Mouse (Mus musculus): Measurements from ENCODE around the gene Chpf. TPM values are rescaled to one million over a fixed set of nuclear protein-coding genes. Genes with fewer than 3 reads are reported as not detected.
A peak's percentile ranks its signal among the peaks of the same experiment; 100 is the strongest.

The Chpf gene
- total RNA-seq, 2 experiments from 2014 or later: 3.7 to 4.4 TPM

GRCm38 (mm10) chr1:75501905-75502304 is 22.8 kb upstream of the Chpf start:
- no peak for DNase-seq (ENCODE audit: low spot score)

GRCm38 (mm10) chr1:75499441-75499840 is 20.3 kb upstream of the Chpf start:
- no peak for DNase-seq (ENCODE audit: low spot score)

- DNase-seq (ENCODE audit: low spot score): no peak
These were observed 19.8 kb upstream of the Chpf start for GRCm38 (mm10) chr1:75498897-75499296.

DNA sequence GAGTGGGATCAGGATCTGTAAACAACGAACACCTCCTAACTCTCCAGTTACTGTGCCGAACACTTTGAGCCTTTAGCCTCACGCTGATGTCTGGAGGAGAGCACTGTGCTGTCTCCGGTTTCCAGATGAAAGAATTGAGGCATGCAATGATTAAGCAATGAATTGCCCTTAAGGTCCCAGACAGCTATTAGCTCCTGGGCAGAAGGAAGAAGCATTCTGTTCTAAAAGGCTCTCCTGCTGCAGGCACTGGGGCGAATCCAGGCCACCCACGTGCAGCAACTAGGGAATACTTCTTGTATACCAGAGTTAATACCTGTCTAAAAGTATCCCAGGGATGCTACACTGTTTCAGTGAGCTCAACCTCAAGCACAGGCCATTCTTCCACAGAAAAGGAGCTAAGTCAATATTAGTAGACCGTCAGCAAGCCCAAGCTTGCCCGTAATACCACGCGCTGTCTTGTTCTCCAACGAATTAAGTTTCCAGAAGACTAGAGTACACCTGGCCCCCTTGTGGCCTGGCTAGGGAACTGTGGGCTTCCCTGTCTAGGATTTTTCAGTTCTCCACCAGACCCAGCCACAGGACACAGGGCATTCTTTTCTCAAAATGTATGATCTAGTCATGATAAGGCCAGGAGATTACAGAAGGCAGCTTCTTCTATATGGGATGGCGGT is 15.9 kb upstream of the Chpf start:
- no peak for DNase-seq (ENCODE audit: low spot score)

DNA sequence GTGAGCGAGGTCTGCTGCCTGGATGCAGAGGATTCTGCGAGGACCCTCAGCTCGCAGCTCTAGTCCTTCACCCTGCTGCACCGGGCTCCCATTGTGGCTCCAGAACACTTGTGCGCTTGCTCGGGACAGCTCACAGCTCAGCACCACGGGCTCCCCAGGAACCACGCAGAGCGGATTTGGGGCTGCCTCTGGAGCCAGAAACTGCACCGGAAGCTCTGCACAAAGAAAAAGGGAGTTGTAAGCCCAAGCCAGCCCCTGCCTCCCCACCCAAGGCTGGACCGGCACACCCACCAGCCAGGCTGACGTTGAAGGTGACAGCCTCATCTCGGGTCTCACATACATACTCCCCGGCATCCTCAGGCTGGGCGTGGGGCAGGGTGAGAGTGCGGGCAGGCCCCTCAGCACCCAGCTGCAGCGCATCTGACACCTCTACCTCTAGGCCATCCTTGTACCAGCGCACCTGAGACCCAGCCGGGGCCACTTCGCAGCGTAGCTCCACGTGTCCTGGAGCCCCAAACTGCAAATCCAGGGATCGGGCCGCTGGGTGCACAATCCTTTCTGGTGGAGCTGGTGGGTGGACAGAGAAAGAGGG is 13.6 kb upstream of the Chpf start:
- no peak for DNase-seq (ENCODE audit: low spot score)

DNA sequence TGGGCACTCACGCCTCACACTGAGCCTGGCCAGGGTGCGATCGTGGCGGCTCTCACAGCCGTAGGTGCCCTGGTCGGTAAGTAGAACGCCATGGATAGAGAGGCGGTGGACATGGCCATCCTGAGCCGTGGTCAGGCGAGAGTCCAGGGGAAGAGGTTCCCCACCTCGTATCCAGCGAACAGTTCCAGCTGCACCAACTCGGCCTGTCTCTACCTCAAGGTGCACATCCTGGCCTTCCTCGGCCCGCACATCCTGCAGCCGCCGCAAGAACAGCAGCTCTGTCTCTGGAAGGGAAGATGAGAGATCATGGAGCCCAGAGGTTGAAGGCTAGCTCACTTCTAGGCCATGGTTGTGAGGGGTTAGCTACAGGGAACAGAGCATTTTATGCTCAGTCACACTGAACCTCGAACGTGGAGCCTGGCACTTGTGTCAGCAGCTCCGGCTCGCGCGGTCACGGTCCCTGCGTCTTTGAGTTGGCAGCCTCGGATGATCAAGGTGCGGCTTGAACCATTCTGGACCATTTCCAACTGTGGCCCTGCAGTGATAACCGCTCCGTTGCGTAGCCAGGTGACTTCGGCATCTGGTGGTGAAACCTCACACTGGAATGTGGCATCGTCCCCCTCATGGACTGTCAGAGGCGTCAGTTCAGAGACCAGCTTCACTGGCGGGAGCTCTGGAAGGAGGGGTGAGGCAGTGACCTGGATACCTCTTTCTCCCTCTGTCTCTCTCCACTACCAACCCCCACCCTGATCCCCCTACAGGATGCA is 11.9 kb upstream of the Chpf start:
- no peak for DNase-seq (ENCODE audit: low spot score)

GRCm38 (mm10) chr1:75487405-75488161 is 8.5 kb upstream of the Chpf start:
- DNase-seq (ENCODE audit: low spot score): no peak

- no peak for DNase-seq (ENCODE audit: low spot score)
These were observed 7.9 kb upstream of the Chpf start for GRCm38 (mm10) chr1:75487040-75487404.

DNA sequence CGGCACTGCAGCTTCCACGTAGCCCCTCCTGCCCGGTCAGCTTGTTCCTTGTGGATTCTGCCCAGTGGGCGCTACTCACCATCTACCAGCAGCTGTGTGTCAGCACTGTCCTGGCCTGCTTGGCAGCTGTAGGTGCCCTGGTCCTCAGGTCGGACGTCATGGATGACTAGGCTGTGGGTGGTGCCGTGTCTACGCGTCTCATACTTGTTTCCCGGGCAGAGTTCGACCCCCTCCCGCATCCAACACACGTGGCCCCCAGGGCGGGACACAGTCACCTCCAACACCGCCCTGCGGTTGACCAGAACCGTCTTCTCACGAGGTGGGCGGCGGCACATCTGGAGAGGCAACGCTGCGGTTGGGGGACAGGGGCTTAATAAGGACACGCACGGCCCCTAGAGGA is 7.5 kb upstream of the Chpf start:
- DNase-seq (ENCODE audit: low spot score): no peak

DNA sequence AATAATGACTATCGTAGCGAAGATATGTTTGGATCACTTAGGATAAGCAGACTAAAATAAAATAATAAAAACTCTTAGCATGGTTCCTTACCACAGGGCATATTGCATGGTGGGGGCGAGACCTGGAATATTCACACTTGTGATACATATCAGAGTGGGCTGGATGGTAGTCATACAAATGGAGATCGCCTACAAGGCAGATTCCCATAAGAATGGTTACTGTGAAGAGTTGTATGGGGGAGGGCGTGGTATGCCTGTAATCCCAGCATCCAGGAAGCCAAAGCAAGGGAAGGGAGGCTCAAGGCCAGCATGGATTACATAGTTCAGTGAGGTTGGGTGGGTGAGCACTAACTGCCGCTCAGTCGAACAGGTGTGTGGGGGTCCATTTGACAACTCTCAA is 1.6 kb upstream of the Chpf start:
- DNase-seq (ENCODE audit: low spot score): no peak

DNA sequence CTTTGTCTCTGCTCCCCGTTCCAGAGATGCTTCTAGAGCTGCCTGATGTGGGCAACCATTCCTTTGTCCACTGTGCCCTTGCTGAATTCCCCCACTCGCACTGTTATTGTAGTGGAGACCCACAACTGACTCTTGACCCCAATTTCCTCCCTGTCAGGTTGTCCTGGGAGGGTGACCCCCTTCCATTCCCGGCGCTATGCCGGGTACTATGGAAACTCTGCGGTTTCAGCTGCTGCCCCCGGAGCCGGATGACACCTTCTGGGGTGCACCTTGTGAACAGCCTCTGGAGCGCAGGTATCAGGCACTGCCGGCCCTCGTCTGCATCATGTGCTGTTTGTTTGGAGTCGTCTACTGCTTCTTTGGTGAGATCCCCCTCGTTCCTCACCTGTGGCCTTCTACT is 929 bp upstream of the Chpf start:
- no peak for DNase-seq (ENCODE audit: low spot score)

GRCm38 (mm10) chr1:75479635-75479989 is 505 bp upstream of the Chpf start:
- no peak for DNase-seq (ENCODE audit: low spot score)

GRCm38 (mm10) chr1:75478497-75478896 is 610 bp downstream of the Chpf start:
- peak; percentile 26 for DNase-seq (ENCODE audit: low spot score)

DNA sequence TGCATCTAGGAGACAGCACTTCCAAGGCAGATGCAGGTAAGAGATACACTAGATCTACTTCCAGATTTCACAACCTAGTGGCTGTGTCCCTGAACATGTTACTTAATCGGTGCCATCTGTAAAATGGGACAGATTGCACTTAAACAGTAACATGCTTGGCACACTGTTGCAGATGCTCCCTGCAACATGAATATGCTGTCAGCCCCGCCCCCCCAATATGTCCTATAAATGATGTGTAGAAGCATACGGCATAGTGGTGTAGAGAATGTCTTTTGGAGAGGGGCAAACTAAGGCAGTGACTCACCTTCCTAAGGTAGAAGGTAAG is 1.2 kb downstream of the Chpf start:
- DNase-seq (ENCODE audit: low spot score): no peak

DNA sequence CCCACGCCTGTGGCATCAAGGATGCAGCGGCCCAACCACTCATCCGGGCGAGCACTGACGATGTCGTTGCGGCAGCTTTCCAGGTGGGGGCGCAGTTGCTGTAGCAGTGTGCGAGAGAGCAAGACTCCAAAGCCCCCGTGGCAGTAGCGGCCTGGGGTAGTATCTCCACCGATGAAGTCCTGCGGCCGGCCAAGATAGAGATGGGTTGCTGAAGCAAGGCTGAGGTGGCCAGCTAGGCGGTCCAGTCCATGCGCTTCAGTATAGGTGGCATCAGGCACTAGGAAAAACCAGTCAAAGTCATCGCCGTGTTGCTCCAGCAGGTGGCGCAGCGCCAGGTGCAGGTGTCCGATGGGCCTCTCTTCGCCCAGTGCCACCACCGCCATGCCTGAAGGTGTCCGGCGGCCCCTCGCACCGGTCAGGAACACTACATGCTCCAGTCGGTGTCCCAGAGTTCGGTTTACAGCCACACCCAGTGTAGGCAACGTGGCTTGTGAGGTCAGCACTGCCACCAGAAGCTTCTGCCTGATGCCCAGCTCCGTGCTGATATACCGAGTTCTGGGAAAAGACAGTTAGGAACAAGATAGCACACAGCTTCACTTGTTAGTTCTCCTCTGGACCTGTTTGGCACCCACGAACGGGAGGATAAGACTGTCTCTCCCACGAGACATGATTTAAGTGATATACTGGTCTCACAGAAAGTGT is 1.7 kb downstream of the Chpf start:
- DNase-seq (ENCODE audit: low spot score): peak; percentile 75

GRCm38 (mm10) chr1:75476441-75476840 is 2.7 kb downstream of the Chpf start:
- no peak for DNase-seq (ENCODE audit: low spot score)

DNA sequence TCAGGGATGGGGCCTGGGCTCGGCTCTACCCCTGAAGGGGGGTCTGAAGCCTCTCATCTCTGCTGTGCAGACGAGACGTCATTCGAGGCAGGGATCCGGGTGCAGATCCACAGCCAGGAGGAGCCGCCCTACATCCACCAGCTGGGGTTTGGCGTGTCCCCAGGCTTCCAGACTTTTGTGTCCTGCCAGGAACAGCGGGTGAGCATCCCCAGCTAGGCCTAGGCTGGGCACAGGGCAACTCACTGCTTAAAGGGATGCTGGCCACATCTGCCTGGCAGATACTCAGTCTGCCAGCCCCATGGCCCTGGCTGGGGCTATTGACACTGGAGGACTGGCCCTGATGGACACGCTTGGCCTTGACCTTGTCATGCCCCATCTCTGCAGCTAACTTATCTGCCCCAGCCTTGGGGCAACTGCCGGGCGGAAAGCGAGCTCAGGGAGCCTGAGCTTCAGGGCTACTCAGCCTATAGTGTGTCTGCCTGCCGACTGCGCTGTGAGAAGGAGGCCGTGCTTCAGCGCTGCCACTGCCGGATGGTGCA is 9.8 kb downstream of the Chpf start:
- DNase-seq (ENCODE audit: low spot score): no peak

- peak; percentile 86 for DNase-seq (ENCODE audit: low spot score)
These were observed 11.7 kb downstream of the Chpf start for GRCm38 (mm10) chr1:75467215-75467927.

GRCm38 (mm10) chr1:75463652-75464204 is 15.4 kb downstream of the Chpf start:
- no peak for DNase-seq (ENCODE audit: low spot score)

GRCm38 (mm10) chr1:75462636-75463035 is 16.5 kb downstream of the Chpf start:
- no peak for DNase-seq (ENCODE audit: low spot score)
